Mouse (Mus musculus) heart, adult 18-20 months (tissue): ENCODE measurements around the gene Taok2. TPM values are rescaled to one million over a fixed set of nuclear protein-coding genes. Genes with fewer than 3 reads are reported as not detected.
A peak's percentile ranks its signal among the peaks of the same experiment; 100 is the strongest.

Experiments used
- DNase-seq, 2 experiments: peaks; one replicate each; pipeline ENCODE4 v3.0.0; 2021 to 2022; ENCODE audit warnings: mixed read lengths in 1 of 2
- total RNA-seq, 2 experiments: library from RNA; stranded (reverse); gene quantifications; 2 replicates each; pipeline ENCODE4 v1.2.3; 2021

Gene Taok2
- total RNA-seq, 2 experiments from 2014 or later, result 35.6 to 38.4 TPM

- no peak for DNase-seq
These were observed 58.6 kb downstream of the Taok2 start for GRCm38 (mm10) chr7:126825952-126826351.

GRCm38 (mm10) chr7:126825403-126825802 lies 59.1 kb downstream of the Taok2 start:
- DNase-seq, result peak in 1 of 2 experiments; percentile 38

GRCm38 (mm10) chr7:126823940-126824339 lies 60.6 kb downstream of the Taok2 start:
- no peak for DNase-seq

- no peak for DNase-seq
These were observed 61.2 kb downstream of the Taok2 start for GRCm38 (mm10) chr7:126823202-126823711.

- DNase-seq, result peak; percentile 46 to 62
These were observed 61.8 kb downstream of the Taok2 start for GRCm38 (mm10) chr7:126822741-126823140.

- DNase-seq, result peak; percentile 85 to 93
These were observed 62.5 kb downstream of the Taok2 start for GRCm38 (mm10) chr7:126821835-126822511.

- DNase-seq, result no peak
These were observed 65.7 kb downstream of the Taok2 start for GRCm38 (mm10) chr7:126818818-126819217.

GRCm38 (mm10) chr7:126817595-126817994 lies 66.9 kb downstream of the Taok2 start:
- DNase-seq, result no peak

- peak in 1 of 2 experiments; percentile 82 for DNase-seq
These were observed 68.0 kb downstream of the Taok2 start for GRCm38 (mm10) chr7:126816494-126816893.

- DNase-seq, result no peak
These were observed 68.7 kb downstream of the Taok2 start for GRCm38 (mm10) chr7:126815726-126816222.

Other genes with a start within 250 kb of the Taok2 start
- 10 to 100 TPM; 24.8 to 26.5 TPM for gene Sgf29, start 235.4 kb downstream of the Taok2 start, total RNA-seq
- gene Sult1a1, start 208.3 kb downstream of the Taok2 start, total RNA-seq, result 10 to 100 TPM; 31.1 to 44.0 TPM
- gene Bola2, start 189.3 kb downstream of the Taok2 start, total RNA-seq, result 10 to 100 TPM; 60.1 to 60.4 TPM
- 1 to 10 TPM; 3.7 to 4.1 TPM for gene Slx1b, start 188.9 kb downstream of the Taok2 start, total RNA-seq
- 10 to 100 TPM in 1 of 2 experiments, 1 to 10 TPM in 1; 9.3 to 28.6 TPM for gene Coro1a, start 176.9 kb downstream of the Taok2 start, total RNA-seq
- gene Mapk3, start 125.1 kb downstream of the Taok2 start, total RNA-seq, result 10 to 100 TPM; 37.2 to 46.7 TPM
- 1 to 10 TPM in 1 of 2 experiments, under 1 TPM in 1; 0.27 to 1.6 TPM for gene Gdpd3, start 118.4 kb downstream of the Taok2 start, total RNA-seq
- 10 to 100 TPM; 43.4 to 73.3 TPM for gene Ypel3, start 107.7 kb downstream of the Taok2 start, total RNA-seq
- under 1 TPM; 0.27 to 0.64 TPM for gene Tbx6, start 103.2 kb downstream of the Taok2 start, total RNA-seq
- 10 to 100 TPM; 35.6 to 39.0 TPM for gene Ppp4c, start 92.2 kb downstream of the Taok2 start, total RNA-seq
- 1 to 10 TPM; 8.4 to 8.6 TPM for gene Fam57b, start 87.0 kb downstream of the Taok2 start, total RNA-seq
- not detected for gene 4930451I11Rik, start 53.1 kb downstream of the Taok2 start, total RNA-seq
- not detected for gene Doc2a, start 37.3 kb downstream of the Taok2 start, total RNA-seq
- 1 to 10 TPM; 5.0 to 6.4 TPM for gene Hirip3, start 22.7 kb downstream of the Taok2 start, total RNA-seq
- gene Ino80e, start 22.3 kb downstream of the Taok2 start, total RNA-seq, result 10 to 100 TPM; 17.2 to 19.1 TPM
- gene Tmem219, start 38.2 kb upstream of the Taok2 start, total RNA-seq, result 10 to 100 TPM; 10.4 to 10.6 TPM
- gene Kctd13, start 44.2 kb upstream of the Taok2 start, total RNA-seq, result 1 to 10 TPM; 7.4 to 7.5 TPM
- gene Asphd1, start 64.9 kb upstream of the Taok2 start, total RNA-seq, result not detected
- gene Sez6l2, start 65.9 kb upstream of the Taok2 start, total RNA-seq, result 1 to 10 TPM; 5.5 to 6.2 TPM
- 10 to 100 TPM; 43.2 to 45.2 TPM for gene Cdipt, start 91.2 kb upstream of the Taok2 start, total RNA-seq
- under 1 TPM in 1 of 2 experiments, not detected in 1; 0.59 TPM for gene Cdiptos, start 91.4 kb upstream of the Taok2 start, total RNA-seq
- gene Mvp, start 129.9 kb upstream of the Taok2 start, total RNA-seq, result 10 to 100 TPM; 59.9 to 68.7 TPM
- gene Pagr1b, start 131.8 kb upstream of the Taok2 start, total RNA-seq, result not detected
- gene Pagr1a, start 132.6 kb upstream of the Taok2 start, total RNA-seq, result 10 to 100 TPM in 1 of 2 experiments, 1 to 10 TPM in 1; 8.3 to 10.7 TPM
- gene Gm42742, start 136.4 kb upstream of the Taok2 start, total RNA-seq, result 10 to 100 TPM; 24.6 to 27.3 TPM
- under 1 TPM in 1 of 2 experiments, not detected in 1; 0.80 TPM for gene Prrt2, start 136.5 kb upstream of the Taok2 start, total RNA-seq
- gene Maz, start 142.3 kb upstream of the Taok2 start, total RNA-seq, result 10 to 100 TPM; 55.3 to 57.3 TPM
- gene Kif22, start 157.8 kb upstream of the Taok2 start, total RNA-seq, result 1 to 10 TPM in 1 of 2 experiments, under 1 TPM in 1; 0.93 to 1.0 TPM
- not detected for gene Zg16, start 202.6 kb upstream of the Taok2 start, total RNA-seq
- gene AI467606, start 206.7 kb upstream of the Taok2 start, total RNA-seq, result 1 to 10 TPM; 1.3 to 2.9 TPM
- gene Qprt, start 237.5 kb upstream of the Taok2 start, total RNA-seq, result under 1 TPM in 1 of 2 experiments, not detected in 1; 0.49 TPM